Mouse (Mus musculus): ENCODE measurements around the gene Card19.

DNA sequence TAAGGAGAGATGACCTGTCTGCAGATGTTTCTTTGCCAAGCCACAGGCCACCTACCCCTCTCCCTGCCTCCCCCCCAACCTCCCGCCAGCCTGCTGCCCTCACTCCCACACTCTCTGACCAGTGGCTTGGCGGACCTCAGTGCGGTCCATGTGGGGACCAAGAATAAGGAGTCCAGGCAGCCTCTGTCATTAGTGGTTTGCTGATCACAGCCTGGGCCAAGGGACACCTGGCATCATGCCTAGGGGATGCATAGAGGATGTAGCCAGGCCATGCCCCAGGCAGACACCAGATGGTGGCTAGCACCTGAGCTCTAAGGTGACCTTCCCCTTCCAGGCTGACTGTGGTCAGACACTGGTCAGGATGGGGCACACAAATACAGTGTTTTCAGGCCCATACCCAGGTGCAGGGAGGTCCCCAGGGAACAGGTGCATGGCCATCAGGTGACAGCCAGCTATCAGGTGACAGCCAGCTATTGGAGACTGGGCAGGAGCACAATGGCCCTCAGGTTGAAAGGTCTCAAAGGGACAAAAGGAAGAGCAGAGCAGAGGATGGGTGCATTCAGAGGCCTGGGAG lies 34.3 kb downstream of the Card19 start:
- no peak for TF ChIP-seq POLR2A (IDR thresholded peaks at IDR 0.05; ENCODE audit: low read depth, low read length)
- TF ChIP-seq CTCF (IDR thresholded peaks at IDR 0.05; ENCODE audit: borderline replicate concordance, insufficient read depth, low read length), result no peak

All from embryonic fibroblast, embryonic 13.5 days (primary cell).